Mouse (Mus musculus) cerebellum, adult 11-12 months (tissue): Measurements from ENCODE around the gene Hdac4.

ENCODE experiments used
- DNase-seq: peaks from one replicate; pipeline ENCODE4 v3.0.0; 2022

The Hdac4 gene

DNA sequence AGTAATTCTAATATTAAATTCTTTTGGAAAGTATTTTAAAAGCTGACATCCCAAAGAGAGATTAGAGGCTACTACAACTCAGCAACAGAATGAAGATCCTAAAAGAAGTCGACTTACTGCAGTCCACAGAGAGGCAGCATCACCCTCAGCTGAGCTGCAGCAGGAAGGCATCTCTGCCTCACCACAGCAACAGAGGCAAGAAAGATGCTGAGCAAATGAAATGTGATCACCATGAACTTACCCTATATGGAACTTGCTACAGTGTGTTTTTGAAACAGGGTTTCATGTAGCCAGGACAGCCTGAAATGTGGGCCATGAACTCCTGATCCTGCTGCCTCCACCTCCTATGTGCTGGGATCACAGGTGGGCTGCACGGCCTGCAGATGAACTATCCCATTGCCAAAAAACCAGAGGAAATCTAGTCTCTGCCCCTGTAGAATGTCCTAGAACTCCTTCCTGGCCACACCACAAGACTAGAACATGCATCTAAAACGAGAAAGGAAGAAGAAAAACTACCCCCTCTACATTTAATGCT is 98.4 kb downstream of the Hdac4 start:
- DNase-seq, result no peak

- DNase-seq, result no peak
These were observed 103.2 kb downstream of the Hdac4 start for GRCm38 (mm10) chr1:92092286-92092685.

- DNase-seq, result no peak
These were observed 107.7 kb downstream of the Hdac4 start for GRCm38 (mm10) chr1:92087821-92088220.

- DNase-seq, result no peak
These were observed 108.2 kb downstream of the Hdac4 start for GRCm38 (mm10) chr1:92087343-92087742.

GRCm38 (mm10) chr1:92086841-92087240 is 108.7 kb downstream of the Hdac4 start:
- no peak for DNase-seq

GRCm38 (mm10) chr1:92086277-92086813 is 109.2 kb downstream of the Hdac4 start:
- DNase-seq, result no peak

DNA sequence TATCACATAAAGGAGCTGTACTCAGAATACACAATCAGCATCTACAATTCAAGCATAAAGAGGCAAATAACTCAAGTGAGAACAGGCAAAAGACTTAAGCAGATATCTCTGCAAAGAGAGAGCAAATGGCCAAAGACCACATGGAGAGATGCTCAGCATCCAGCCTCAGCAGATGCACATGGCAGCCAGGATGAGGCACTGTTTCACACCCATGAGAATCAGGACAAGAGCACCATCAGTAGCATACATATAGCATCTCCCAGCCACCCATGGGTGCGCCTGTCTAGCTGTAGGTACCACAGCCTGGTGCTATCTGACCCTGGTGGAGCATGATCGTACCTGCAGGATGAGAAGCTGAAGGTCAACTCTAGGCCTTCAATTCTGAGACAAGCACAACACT is 110.8 kb downstream of the Hdac4 start:
- no peak for DNase-seq

GRCm38 (mm10) chr1:92084004-92084403 is 111.5 kb downstream of the Hdac4 start:
- no peak for DNase-seq

GRCm38 (mm10) chr1:92082837-92083541 is 112.5 kb downstream of the Hdac4 start:
- no peak for DNase-seq

DNA sequence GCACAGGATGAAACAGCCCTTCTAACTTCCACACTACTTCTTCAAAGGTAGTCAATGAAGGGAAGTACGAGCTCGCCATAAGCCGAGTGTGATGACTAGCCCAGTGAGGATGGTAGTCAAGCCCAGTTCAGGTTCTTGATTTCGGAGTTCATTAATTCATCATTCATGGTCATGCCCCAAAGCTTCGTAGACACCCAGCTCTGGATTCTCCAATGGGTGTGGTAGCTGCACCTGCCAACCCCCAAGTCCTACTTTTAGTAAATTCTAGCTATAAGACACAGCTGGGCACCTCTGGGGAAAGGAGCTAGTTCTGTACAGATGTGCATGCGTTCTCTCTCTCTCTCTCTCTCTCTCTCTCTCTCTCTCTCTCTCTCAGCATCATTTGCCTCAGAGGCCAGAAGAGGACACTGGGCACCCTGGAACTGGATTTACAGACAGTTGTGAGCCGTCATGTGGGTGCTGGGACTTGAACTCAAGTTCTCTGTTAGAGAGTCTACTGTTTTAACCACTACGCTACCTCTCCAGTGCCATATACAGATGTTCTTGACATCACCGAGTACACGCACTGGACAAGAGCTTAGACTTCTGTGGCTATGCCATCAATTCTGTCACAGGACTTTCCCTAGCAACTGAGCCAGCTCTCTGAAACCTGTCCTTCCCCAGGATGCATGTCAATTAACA is 113.2 kb downstream of the Hdac4 start:
- DNase-seq, result no peak

GRCm38 (mm10) chr1:92079982-92080537 is 115.4 kb downstream of the Hdac4 start:
- no peak for DNase-seq

DNA sequence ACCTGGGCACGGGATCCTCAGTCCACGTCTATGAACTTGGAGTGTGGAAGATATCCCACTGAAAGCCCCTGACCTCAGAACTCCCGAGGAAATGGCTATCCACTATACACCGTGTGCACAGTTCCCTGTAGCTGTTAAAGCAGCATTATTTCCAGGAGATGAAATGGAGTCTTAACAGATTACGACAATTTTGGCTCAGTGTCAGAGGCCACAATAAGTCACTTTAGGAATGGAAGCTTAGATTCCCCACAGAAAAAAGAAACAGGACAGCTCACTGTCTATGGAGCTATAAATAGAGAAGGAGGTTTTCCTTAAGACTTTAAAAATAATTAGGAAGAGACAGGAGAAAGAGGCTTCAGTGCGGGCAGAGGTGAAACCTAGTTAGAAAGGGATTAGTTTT is 120.2 kb downstream of the Hdac4 start:
- no peak for DNase-seq

GRCm38 (mm10) chr1:92074655-92075054 is 120.8 kb downstream of the Hdac4 start:
- no peak for DNase-seq

DNA sequence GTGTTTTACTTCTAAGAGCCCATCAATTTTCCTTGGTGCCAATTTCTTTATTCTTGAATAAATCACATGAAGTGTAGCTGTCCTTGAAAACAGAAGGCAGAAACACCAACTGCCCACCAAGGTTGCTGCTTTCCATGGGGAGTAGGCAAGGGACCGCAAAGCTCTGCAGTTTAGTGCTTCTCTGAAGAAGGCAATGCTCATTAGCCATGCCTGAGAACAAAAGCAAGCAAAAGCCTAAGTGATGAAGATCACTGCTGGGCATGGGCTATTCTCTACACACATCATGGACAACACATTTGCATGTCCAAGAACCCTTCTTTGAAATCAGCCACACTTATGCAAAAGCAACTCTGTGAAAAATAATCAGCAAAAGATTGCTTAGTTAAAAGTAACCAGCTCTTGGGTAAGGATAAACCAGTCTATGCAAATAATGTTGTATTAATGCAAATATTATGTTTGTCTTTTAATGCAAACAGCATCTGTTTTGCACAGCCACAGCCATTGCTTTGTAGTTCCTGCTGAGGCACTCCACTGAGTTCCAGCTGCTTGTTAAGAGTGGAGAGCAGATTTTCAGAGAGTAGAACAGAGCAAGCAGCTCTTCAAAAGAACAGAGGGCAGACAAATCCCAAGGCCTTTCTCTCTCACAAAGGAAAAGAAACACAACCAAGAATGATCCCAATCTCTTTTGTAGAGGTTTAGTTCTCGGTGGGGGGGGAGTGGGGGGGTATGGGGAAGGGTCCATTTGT is 125.4 kb downstream of the Hdac4 start:
- DNase-seq, result no peak

DNA sequence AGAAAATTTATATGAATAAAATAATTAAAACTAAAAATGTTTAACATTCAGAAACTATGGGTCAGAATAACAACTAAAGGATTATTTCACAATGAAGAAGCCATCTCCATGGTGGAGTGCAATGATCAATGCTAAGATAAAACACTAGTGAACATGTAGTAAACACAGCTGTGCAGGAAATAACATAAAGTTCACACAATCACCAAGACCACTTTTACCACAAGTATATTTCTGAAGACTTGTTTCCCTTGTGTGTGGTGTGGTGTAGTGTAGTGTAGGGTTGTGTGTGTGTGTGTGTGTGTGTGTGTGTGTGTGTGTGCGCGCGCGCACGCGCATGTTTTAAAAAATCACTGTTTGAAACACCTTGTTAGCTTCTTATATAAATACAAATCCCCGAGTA is 126.0 kb downstream of the Hdac4 start:
- DNase-seq, result no peak

DNA sequence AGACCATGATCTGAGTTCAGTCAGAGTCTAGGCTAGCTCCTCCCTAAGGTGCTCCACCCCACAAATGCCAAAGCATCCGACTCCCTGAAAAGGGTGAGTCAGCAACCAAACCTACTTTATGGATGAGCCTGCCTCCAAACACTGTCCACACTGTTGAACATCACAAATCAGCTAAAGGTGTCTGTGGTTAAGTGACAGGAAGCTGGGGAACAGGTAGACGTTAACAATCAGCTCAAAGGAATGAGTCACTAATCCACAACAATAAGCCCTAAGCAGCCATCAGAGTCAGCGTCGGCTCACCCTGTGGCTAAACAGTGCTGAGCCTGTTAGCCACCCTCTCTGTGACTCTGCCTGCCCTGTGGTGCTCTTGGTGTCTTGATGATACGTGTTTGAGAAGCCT is 131.2 kb downstream of the Hdac4 start:
- DNase-seq, result no peak

DNA sequence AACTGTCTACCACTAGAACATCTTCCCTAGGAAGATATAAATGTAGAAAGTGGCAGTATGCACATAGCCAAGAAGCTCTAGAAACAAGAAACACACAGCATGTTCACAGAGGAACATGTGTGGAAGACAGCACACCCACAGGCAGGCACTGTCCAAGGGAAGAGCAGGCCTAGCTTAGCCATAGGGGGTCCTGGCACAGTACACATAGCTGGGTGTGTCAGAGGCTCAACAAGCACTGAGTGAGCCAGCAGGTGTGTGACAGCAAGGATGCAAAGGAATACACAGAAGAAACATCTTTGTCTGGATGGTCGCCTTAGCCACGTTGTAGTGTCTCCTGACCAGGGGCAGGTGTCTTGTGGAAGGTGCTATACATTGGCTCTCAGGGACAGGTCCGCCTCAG is 132.2 kb downstream of the Hdac4 start:
- DNase-seq, result peak; percentile 55

DNA sequence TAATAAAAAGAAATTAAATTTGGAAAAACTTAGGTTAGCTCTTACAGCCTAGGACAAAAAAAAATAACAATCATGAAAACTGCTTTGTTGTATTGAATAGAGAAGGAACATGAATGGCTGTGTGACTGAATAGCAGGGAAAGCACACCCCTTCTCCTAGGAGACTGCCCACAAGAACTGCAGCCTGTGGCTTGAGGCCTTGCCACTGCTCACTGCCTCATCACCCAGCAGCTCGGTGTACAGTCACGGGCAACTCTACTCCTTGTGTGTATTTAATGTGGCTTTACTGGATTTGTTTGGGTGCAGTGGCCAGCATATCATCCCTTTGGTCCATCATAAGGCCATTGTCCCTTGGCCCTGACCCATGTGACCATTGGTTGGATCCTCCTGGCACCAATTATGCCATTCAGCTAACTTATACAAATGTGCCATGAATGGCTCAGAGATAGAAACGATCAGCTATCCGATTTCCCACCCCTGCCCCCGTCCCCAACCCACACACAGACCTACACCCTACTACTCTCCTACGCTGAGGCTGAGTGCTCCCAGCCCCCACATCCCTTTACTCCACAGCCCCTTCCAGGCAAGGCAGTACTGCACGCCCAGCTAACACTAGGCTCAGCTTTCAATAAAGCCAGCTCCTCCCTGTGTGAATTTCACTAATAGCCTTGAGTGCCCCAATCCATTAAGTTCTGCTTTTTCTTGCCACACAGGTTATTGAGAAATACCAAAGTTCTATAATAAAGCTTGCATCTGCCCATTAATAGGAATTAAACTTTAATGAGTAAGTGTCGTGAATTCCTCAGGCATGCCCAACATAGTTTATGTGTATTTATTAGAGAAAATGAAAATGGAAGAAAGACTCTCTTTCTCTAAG is 134.1 kb downstream of the Hdac4 start:
- no peak for DNase-seq

GRCm38 (mm10) chr1:92060532-92061064 is 134.9 kb downstream of the Hdac4 start:
- no peak for DNase-seq

DNA sequence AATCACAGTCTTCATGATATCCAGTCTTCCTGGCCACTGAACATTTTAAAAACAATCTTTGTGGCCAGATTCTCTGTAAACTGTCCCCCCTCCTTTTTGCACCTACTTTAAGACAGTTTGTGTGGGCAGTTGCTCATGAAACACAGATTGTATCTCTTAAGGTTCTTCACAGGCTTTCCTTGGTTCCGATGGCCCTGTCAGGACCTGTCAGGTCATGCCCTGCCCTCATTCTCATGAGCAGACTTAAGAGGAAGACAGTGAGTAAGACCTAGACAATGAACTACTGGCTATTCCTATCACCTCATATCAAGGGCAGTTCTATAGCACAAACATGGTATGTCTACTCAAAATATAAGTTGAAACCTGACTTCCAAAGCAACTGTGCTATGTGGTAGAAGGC is 135.9 kb downstream of the Hdac4 start:
- no peak for DNase-seq

GRCm38 (mm10) chr1:92058731-92059425 is 136.6 kb downstream of the Hdac4 start:
- DNase-seq, result no peak
